Mouse (Mus musculus): Measurements from ENCODE around the gene Fosb. TPM values are rescaled to one million over a fixed set of nuclear protein-coding genes. Genes with fewer than 3 reads are reported as not detected.

Fosb gene
- total RNA-seq, 2 experiments from 2014 or later = 0.62 to 1.0 TPM

GRCm38 (mm10) chr7:19331910-19332309, 22.1 kb upstream of the Fosb start:
- no peak for DNase-seq

- DNase-seq = no peak
Measured at GRCm38 (mm10) chr7:19328425-19328824, 18.6 kb upstream of the Fosb start.

GRCm38 (mm10) chr7:19327782-19328181, 17.9 kb upstream of the Fosb start:
- no peak for DNase-seq

GRCm38 (mm10) chr7:19327128-19327527, 17.3 kb upstream of the Fosb start:
- peak; percentile 95 to 98 for DNase-seq

DNA sequence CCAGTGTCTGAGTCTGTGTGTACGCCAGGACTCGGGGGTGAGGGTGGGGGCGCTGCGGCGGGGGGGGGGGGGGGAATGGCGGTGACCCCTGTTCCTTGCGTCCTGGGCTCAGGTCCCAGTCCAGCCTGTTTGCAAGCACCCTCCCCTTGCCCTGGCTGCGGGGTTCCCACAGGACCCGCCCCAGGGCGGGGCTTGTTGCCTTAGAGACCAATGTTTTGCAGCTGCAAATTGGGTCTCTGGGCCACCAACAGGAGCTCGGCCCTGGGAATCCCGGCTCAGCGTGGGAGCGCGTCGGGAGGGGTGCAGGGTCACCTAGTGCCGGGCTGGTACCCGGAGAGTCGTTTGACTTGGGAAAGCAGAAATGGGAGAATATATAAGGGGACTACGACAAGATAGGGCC, 16.5 kb upstream of the Fosb start:
- DNase-seq = peak; percentile 95 to 98

GRCm38 (mm10) chr7:19325262-19326199, 15.7 kb upstream of the Fosb start:
- no peak for DNase-seq

GRCm38 (mm10) chr7:19324221-19324620, 14.4 kb upstream of the Fosb start:
- no peak for DNase-seq

GRCm38 (mm10) chr7:19322489-19322888, 12.6 kb upstream of the Fosb start:
- DNase-seq = no peak

- DNase-seq = no peak
Measured at GRCm38 (mm10) chr7:19321464-19321863, 11.6 kb upstream of the Fosb start.

DNA sequence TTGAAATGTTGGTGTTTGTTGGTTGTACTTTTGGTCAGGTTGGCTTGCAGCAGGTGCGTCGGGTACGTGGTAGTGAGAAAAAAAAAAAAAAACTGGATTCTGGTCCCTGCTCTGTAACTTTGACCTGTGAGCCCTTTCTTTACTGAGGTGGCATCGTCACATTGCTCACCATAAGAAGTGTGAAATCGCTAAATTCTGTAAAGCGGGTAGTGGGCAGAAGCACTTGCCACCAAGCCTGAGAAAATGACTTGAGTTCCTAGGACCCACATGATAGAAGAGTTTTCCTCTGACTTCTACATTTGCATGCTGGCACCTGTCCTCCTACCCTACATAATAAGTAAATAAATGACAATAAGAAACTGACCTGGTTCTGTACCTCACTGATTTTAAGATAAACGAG, 10.8 kb upstream of the Fosb start:
- DNase-seq = no peak

DNA sequence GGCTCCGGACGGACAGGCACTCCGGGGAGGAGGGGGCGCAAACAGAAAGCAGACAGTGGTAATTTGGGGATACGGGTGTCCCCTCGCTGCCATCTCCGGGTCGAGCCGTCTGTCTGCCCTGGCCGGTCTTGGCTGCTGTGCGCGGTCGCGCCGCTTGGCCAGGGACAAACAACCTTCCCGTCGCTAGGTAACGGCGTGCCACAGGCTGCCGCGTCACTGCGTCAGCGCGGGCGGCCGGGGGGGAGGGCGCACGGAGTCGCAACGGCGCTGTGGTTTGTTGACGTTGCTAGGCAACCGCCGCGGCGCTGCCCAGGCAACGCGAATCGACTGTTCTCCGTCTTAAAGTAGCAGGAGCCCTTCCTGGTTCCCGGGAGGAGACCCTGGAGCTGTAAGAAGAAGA, 10.1 kb upstream of the Fosb start:
- peak; percentile 97 to 98 for DNase-seq

GRCm38 (mm10) chr7:19319458-19319857, 9.6 kb upstream of the Fosb start:
- DNase-seq = no peak

DNA sequence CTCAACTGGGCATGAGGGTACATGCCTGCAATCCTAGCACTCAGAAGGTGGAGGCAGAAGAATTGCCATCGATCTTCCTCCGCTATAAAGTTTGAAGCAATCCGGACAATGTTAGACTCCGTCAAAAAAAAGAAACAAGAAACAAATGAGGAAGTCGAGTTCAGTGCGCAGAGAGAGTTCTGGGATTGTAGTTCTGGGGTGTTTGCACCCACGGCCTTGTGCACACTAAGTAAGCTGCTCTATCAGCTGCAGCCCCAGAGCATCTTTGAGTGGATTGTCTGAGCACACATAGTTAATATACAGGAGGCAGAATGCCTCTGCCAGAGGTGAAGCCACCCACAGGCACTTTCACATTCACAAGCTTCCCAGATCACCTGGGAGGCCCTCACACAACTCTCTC, 8.8 kb upstream of the Fosb start:
- no peak for DNase-seq

DNA sequence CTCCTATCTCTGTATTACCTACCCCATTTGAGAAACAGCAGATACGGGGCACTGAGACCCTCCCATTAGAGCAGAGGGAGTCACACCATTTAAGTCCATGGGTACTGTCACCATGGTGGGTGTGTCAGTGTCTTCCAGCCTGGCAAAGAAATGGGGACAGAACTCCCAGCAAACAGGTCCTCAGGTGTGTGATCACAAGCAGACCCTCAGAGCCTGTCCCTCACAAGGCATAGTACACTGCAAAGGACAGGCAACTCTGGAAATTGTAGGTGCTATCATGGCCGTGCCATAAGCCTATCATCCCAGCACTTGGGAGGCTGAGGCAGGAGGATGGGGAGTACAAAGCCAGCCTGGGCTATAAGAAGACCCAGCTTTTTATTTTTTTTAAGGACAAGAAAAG, 8.3 kb upstream of the Fosb start:
- no peak for DNase-seq

DNA sequence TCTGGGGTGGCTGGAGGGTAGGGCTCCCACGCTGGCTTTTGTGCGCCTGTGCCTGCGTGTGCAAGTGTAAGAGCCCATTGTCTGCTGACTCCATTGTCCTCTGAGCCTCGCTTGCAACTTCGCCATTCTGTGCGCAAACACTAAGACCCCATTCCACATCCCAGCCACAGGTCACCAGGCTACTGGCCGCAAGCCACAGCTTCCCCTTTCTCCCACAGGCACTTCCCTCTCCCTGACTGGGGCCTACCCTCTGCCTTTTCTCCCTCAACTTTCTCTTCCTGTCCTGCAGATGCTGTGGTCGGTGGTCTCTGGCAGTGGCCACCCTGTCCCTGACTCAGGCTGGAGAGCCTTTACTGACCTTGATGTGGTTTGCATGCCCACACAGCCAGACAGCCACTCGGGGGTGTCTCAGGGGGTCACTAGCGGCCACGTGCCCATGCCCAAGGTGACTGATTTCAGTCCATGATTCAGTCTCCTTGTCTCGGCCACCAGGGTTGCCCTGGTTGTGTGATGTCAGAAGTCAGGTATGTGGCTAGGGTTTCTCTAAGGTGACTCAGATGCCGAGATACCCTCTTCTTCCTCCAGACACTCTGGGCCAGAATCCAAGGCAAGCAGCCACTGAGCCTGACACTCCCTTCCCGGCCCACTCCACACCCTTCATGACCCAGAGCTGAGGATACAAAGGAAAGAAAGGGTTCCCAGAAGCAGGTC, 6.8 kb upstream of the Fosb start:
- DNase-seq = peak in 1 of 2 experiments; percentile 71

DNA sequence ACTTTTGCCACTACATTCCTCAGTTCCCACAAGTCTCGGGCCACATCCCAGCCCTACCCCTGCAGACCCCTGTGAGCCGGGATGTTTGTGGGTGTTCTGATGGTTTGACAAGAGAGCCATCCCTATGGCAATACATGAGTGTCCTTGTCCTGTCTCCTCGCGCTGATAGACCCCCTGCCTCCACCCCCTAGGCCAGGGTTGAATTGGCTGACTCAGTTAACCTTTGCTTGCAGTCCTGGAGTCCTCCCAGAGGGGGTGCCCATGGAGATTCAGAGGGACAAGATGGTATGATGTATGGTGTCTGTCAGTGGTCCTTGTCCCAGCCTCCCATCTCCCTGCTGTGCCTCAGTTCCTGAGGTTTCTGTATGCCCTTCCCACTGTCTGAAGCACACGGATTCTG, 4.2 kb upstream of the Fosb start:
- DNase-seq = no peak

DNA sequence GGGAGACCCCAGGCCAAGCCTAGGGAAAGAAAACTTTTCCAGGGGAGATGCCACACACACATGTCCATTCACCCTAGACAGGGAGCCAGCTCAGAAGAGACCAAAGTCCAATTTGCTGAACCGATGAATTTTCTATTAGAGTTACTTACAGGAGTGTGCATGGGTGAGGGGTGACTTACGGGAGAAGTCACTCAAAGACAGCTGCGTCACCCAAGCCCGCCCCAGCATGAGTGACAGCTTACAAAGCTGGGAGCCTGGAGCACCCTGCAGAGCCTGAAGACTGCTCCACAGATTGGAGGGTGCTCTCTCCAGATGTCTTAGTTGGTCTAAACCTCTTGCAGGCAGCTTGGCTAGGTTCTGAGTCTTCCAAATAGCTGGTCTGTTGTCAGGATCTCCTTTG, 2.1 kb upstream of the Fosb start:
- DNase-seq = no peak

- no peak for DNase-seq
Measured at GRCm38 (mm10) chr7:19309278-19309883, 470 bp downstream of the Fosb start.

GRCm38 (mm10) chr7:19308454-19309277, 1.2 kb downstream of the Fosb start:
- DNase-seq = peak; percentile 97 to 98

DNA sequence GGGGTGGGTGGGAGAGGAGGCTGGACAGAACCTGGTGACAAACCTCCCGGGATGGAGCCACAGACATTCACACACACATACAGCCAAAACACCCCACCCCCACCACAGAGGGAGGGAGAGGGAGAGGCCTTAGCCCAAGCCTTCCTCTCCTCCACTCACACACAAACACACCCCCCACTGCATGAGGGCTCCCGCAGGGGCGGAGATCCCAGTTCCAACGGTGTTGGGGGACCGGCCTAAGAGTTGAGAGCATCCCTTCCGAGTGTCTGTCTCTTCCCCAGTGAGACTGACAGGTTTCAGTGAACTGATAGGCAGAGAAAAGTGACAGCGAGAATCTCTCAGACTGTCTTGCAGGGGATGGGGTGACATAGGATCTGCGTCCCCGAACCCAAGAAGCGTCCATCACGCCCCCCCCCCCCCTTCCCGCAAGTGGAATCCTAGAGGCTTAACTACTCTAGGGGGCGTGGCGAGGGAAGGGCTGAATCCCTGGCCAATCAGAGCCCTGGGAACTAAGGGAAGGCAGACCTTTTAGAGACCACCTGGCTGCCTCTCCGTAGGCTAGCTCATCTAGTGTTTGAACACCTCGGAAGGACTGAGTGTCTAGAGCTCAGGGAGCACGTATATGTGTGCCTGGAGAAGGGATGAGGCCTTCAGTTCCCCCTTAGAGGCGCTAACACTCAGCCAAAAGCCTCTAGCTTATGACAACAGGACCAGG, 2.0 kb downstream of the Fosb start:
- DNase-seq = peak; percentile 85 to 88

Measured in heart, adult 18-20 months (tissue).